Mouse (Mus musculus): Measurements from ENCODE around the gene Ufc1. TPM values are rescaled to one million over a fixed set of nuclear protein-coding genes. Genes with fewer than 3 reads are reported as not detected.

Gene Ufc1
- polyA plus RNA-seq, 1 experiment from 2014 or later: 136 TPM

- TF ChIP-seq CTCF (IDR thresholded peaks at IDR 0.05; ENCODE audit: low read depth): no peak
- Histone ChIP-seq H3K4me3 (replicated peaks; ENCODE audit: low read depth, low read length) (peak within 1 kb of the TSS; percentile 33), H3K27ac (peak within 1 kb of the TSS; percentile 86), H3K4me2 (ENCODE audit: low read length) (peak within 1 kb of the TSS; percentile 75), H3K9me3 (replicated peaks; ENCODE audit: low read length) (no peaks in the 10 kb centered on the region), H3K27me3 (ENCODE audit: insufficient read depth, low read length) (no peaks in the 10 kb centered on the region), H3K9ac (ENCODE audit: low read depth, low read length) (peak within 1 kb of the TSS; percentile 60), H3K36me3 (ENCODE audit: insufficient read depth, low read length) (no peaks in the 10 kb centered on the region), H3K4me1 (replicated peaks; ENCODE audit: insufficient read depth, low read length) (peaks cover 34% of the 10 kb centered on the region)
- 6% methylated on average over 26 of the region's 26 CpGs for WGBS
- DNase-seq (ENCODE audit: low spot score) (no peak), ATAC-seq (replicated peaks; ENCODE audit: low FRiP score, low read depth) (no peak)
Observed at GRCm38 (mm10) chr1:171250680-171251593, 43.9 kb downstream of the Ufc1 start, which contains the start of gene Ndufs2. Gene Ndufs2 (minus strand): TSS chr1:171251388.

- H3K9me3 ChIP-seq (replicated peaks; ENCODE audit: low read length): no peaks in the 10 kb centered on the region
- peak within 1 kb of the TSS; percentile 86 for H3K27ac ChIP-seq
- 18% methylated on average over 5 of the region's 5 CpGs for WGBS
- peak within 1 kb of the TSS; percentile 60 for H3K9ac ChIP-seq (ENCODE audit: low read depth, low read length)
- H3K4me1 ChIP-seq (replicated peaks; ENCODE audit: insufficient read depth, low read length): peaks cover 38% of the 10 kb centered on the region
- peak within 1 kb of the TSS; percentile 33 for H3K4me3 ChIP-seq (replicated peaks; ENCODE audit: low read depth, low read length)
- no peaks in the 10 kb centered on the region for H3K27me3 ChIP-seq (ENCODE audit: insufficient read depth, low read length)
- DNase-seq (ENCODE audit: low spot score): peak; percentile 87
- 0 out of 2 replicates have a peak, but pooled peaks cover 4% of the 10 kb centered on the region for H3K36me3 ChIP-seq (ENCODE audit: insufficient read depth, low read length)
- TF ChIP-seq CTCF (IDR thresholded peaks at IDR 0.05; ENCODE audit: low read depth): no peak
- peak within 1 kb of the TSS; percentile 75 for H3K4me2 ChIP-seq (ENCODE audit: low read length)
- no peak for ATAC-seq (replicated peaks; ENCODE audit: low FRiP score, low read depth)
Observed at GRCm38 (mm10) chr1:171249913-171250600, 44.8 kb downstream of the Ufc1 start, which contains the start of gene Adamts4. Gene Adamts4 (plus strand): TSS chr1:171250421.

- no peak overlapping the region for H3K4me2 ChIP-seq (ENCODE audit: low read length)
- H3K27ac ChIP-seq: peak overlapping the region; percentile 75
- no peaks in the 10 kb centered on the region for H3K9me3 ChIP-seq (replicated peaks; ENCODE audit: low read length)
- H3K4me1 ChIP-seq (replicated peaks; ENCODE audit: insufficient read depth, low read length): peaks cover 38% of the 10 kb centered on the region
- ATAC-seq (replicated peaks; ENCODE audit: low FRiP score, low read depth): no peak
- no peak overlapping the region for H3K4me3 ChIP-seq (replicated peaks; ENCODE audit: low read depth, low read length)
- DNase-seq (ENCODE audit: low spot score): peak; percentile 61
- WGBS: 44% methylated on average over 3 of the region's 3 CpGs
- TF ChIP-seq CTCF (IDR thresholded peaks at IDR 0.05; ENCODE audit: low read depth): no peak
- H3K27me3 ChIP-seq (ENCODE audit: insufficient read depth, low read length): no peaks in the 10 kb centered on the region
- H3K9ac ChIP-seq (ENCODE audit: low read depth, low read length): no peak overlapping the region
- H3K36me3 ChIP-seq (ENCODE audit: insufficient read depth, low read length): 0 out of 2 replicates have a peak, but pooled peaks cover 4% of the 10 kb centered on the region
Observed at GRCm38 (mm10) chr1:171248386-171249226, 46.2 kb downstream of the Ufc1 start.

GRCm38 (mm10) chr1:171247916-171248315 is 46.9 kb downstream of the Ufc1 start:
- no peak overlapping the region for H3K4me3 ChIP-seq (replicated peaks; ENCODE audit: low read depth, low read length)
- peak overlapping the region; percentile 75 for H3K27ac ChIP-seq
- no peak for TF ChIP-seq CTCF (IDR thresholded peaks at IDR 0.05; ENCODE audit: low read depth)
- peaks cover 10% of the 10 kb centered on the region; the same call in 1 of the 2 replicates for H3K36me3 ChIP-seq (ENCODE audit: insufficient read depth, low read length)
- peak overlapping the region; percentile 55 for H3K4me2 ChIP-seq (ENCODE audit: low read length)
- no peak for ATAC-seq (replicated peaks; ENCODE audit: low FRiP score, low read depth)
- no peaks in the 10 kb centered on the region for H3K9me3 ChIP-seq (replicated peaks; ENCODE audit: low read length)
- H3K9ac ChIP-seq (ENCODE audit: low read depth, low read length): no peak overlapping the region
- H3K27me3 ChIP-seq (ENCODE audit: insufficient read depth, low read length): no peaks in the 10 kb centered on the region
- 15% methylated on average over 4 of the region's 4 CpGs for WGBS
- no peak for DNase-seq (ENCODE audit: low spot score)
- H3K4me1 ChIP-seq (replicated peaks; ENCODE audit: insufficient read depth, low read length): peaks cover 38% of the 10 kb centered on the region

- H3K36me3 ChIP-seq (ENCODE audit: insufficient read depth, low read length): peaks cover 13% of the 10 kb centered on the region; the same call in 1 of the 2 replicates
- H3K9me3 ChIP-seq (replicated peaks; ENCODE audit: low read length): no peaks in the 10 kb centered on the region
- H3K4me1 ChIP-seq (replicated peaks; ENCODE audit: insufficient read depth, low read length): peaks cover 34% of the 10 kb centered on the region
- no peak for TF ChIP-seq CTCF (IDR thresholded peaks at IDR 0.05; ENCODE audit: low read depth)
- H3K4me2 ChIP-seq (ENCODE audit: low read length): peak overlapping the region; percentile 55
- ATAC-seq (replicated peaks; ENCODE audit: low FRiP score, low read depth) (no peak), DNase-seq (ENCODE audit: low spot score) (no peak)
- no peaks in the 10 kb centered on the region for H3K27me3 ChIP-seq (ENCODE audit: insufficient read depth, low read length)
- H3K27ac ChIP-seq: peak overlapping the region; percentile 75
- peak overlapping the region; percentile 6; the same call in 1 of the 2 replicates for H3K9ac ChIP-seq (ENCODE audit: low read depth, low read length)
- H3K4me3 ChIP-seq (replicated peaks; ENCODE audit: low read depth, low read length): peak overlapping the region; percentile 87
- WGBS: 8% methylated on average over 13 of the region's 13 CpGs
Observed at GRCm38 (mm10) chr1:171247453-171247841, 47.4 kb downstream of the Ufc1 start.

Data from kidney, postnatal 0 days (tissue).